Mouse (Mus musculus) limb, embryonic 13.5 days (tissue): ENCODE data around the gene Smim6. TPM values are rescaled to one million over a fixed set of nuclear protein-coding genes. Genes with fewer than 3 reads are reported as not detected.
A peak's percentile ranks its signal among the peaks of the same experiment; 100 is the strongest.

ENCODE experiments used
- ATAC-seq: fragments of 200-750 bp; cut with Nextera tagmentation; 2 replicates; pipeline ENCODE4 v1.8.0; 2017; ENCODE audit warnings: low read depth, moderate number of reproducible peaks, moderate TSS enrichment; ENCODE audit not compliant: low FRiP score
- H3K27ac ChIP-seq: fragments of 300-500 bp; sonication (generic); 2 replicates; pipeline ENCODE4 v1.5.1; 2015; ENCODE audit warnings: inconsistent platforms, mild to moderate bottlenecking, moderate library complexity
- H3K27me3 ChIP-seq: fragments of 300-500 bp; sonication (generic); 2 replicates; pipeline ENCODE4 v1.6.1; 2015; ENCODE audit warnings: mild to moderate bottlenecking, inconsistent platforms
- H3K36me3 ChIP-seq: fragments of 300-500 bp; sonication (generic); 2 replicates; pipeline ENCODE4 v1.6.1; 2015; ENCODE audit warnings: inconsistent platforms, mild to moderate bottlenecking, moderate library complexity
- H3K4me1 ChIP-seq: fragments of 300-500 bp; sonication (generic); 2 replicates; pipeline ENCODE4 v1.6.1; 2015; ENCODE audit warnings: inconsistent platforms
- H3K4me2 ChIP-seq: fragments of 300-500 bp; sonication (generic); replicated peaks from 2 replicates; pipeline ENCODE4 v1.6.1; 2015; ENCODE audit warnings: inconsistent platforms, mild to moderate bottlenecking, moderate library complexity
- H3K4me3 ChIP-seq: fragments of 300-500 bp; sonication (generic); 2 replicates; pipeline ENCODE4 v1.5.1; 2015; ENCODE audit warnings: moderate library complexity, mild to moderate bottlenecking, inconsistent platforms
- H3K9ac ChIP-seq: fragments of 300-500 bp; sonication (generic); 2 replicates; pipeline ENCODE4 v1.6.1; 2015; ENCODE audit warnings: mild to moderate bottlenecking, inconsistent platforms
- H3K9me3 ChIP-seq: fragments of 300-500 bp; sonication (generic); 2 replicates; pipeline ENCODE4 v1.6.1; 2016; ENCODE audit warnings: inconsistent platforms
- WGBS: fragments of 180-500 bp; shearing (Covaris S2); methylation state at CpG from one replicate; pipeline ENCODE4 v1.1.7; 2015; 5-methylcytosine and 5-hydroxymethylcytosine counted together
- polyA plus RNA-seq: library from polyadenylated mRNA; unstranded; fragments of >200 nt; fragmentation: Nextera tagmentation; extraction: Ambion mirVana; gene quantifications from 2 replicates; pipeline ENCODE4 v1.2.1, GENCODE M21; 2015

Gene Smim6
- polyA plus RNA-seq, 1 experiment from 2014 or later = 1.4 TPM

DNA sequence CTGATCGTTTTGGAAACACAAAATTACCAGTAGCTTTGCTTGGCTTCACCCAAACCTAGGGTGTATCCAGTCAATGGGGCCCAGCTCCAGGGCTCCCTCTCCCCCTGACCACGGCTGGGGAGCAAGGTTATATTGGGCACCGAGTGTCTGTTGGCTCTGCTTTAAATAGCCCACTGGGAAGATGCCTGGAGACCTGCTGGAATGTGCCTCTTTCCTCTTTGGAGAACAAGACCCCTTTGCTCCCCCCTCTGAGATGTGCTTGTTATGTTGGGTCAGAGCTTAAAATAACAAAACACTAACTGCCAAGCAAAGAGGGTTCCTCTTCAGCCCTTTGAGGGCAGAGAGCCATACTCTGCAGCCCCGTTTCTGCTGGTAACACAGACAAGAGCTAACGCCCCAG lies 9.6 kb upstream of the Smim6 start:
- Histone ChIP-seq H3K9me3 (no peaks in the 10 kb centered on the region), H3K36me3 (peaks cover 15% of the 10 kb centered on the region), H3K9ac (no peak overlapping the region), H3K27ac (peak overlapping the region; percentile 48; the same call in 1 of the 2 replicates), H3K27me3 (no peaks in the 10 kb centered on the region), H3K4me3 (no peak overlapping the region), H3K4me2 (0 out of 2 replicates have a peak overlapping the region, but pooled peaks have one; percentile 2), H3K4me1 (peaks cover 45% of the 10 kb centered on the region)
- 76% methylated on average over 5 of the region's 5 CpGs for whole genome bisulfite sequencing
- ATAC-seq = no peak

GRCm38 (mm10) chr11:115902831-115903230 lies 9.0 kb upstream of the Smim6 start:
- H3K4me1 ChIP-seq = peaks cover 45% of the 10 kb centered on the region
- peaks cover 10% of the 10 kb centered on the region for H3K36me3 ChIP-seq
- no peaks in the 10 kb centered on the region for H3K27me3 ChIP-seq
- H3K9me3 ChIP-seq = no peaks in the 10 kb centered on the region
- H3K4me3 ChIP-seq = no peak overlapping the region
- no peak overlapping the region for H3K4me2 ChIP-seq
- WGBS = 94% methylated on average over 1 of the region's 1 CpGs
- no peak overlapping the region; the same call in 1 of the 2 replicates for H3K9ac ChIP-seq
- no peak for ATAC-seq
- H3K27ac ChIP-seq = no peak overlapping the region

DNA sequence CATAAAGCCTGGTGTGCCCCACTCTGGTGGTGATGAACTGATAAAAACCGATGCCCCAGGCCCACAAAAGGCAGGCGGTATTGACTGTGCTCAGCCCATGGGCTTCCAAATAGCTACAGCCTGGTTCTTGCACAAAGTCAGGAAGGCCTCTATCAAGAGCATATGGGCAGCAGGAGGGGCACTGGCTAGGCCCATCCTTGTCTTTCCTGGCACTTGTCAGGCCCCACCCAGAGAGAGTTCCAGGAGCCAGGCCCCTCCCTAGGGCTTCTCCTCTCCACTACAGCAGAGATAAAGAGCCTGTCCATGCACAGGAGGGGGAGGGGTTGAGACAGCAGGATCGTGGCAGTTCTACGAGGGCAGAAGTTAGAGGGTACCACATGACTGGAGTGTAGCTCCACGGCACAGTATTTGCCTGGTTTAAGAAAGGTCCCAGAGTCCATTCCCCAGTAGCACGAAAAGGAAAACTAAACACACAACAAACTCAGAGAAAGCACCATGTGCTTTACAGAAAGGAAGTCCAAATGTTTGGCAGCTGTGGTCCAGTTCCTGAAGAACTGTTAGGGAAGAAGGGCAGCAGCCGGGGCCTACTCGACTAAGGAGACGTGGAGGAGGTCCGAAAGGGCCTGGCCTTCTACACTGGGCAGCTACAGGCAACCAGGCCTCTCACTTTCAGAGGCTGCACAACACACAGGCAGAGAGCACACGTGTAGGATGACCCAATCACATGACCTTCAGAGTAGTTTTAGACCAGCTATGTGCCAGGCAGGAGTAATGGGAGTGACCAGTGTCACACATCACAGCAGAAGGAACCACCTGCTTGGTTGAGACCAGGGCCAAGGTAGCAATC lies 8.2 kb upstream of the Smim6 start:
- 68% methylated on average over 11 of the region's 11 CpGs for WGBS
- H3K4me3 ChIP-seq = no peak overlapping the region
- ATAC-seq = no peak
- no peaks in the 10 kb centered on the region for H3K27me3 ChIP-seq
- peaks cover 41% of the 10 kb centered on the region for H3K4me1 ChIP-seq
- H3K36me3 ChIP-seq = peaks cover 15% of the 10 kb centered on the region
- H3K27ac ChIP-seq = peak overlapping the region; percentile 48; the same call in 1 of the 2 replicates
- H3K9ac ChIP-seq = no peak overlapping the region
- H3K4me2 ChIP-seq = 0 out of 2 replicates have a peak overlapping the region, but pooled peaks have one; percentile 5
- no peaks in the 10 kb centered on the region for H3K9me3 ChIP-seq

GRCm38 (mm10) chr11:115904231-115904955 lies 7.4 kb upstream of the Smim6 start:
- peaks cover 15% of the 10 kb centered on the region for H3K36me3 ChIP-seq
- H3K9me3 ChIP-seq = no peaks in the 10 kb centered on the region
- 0 out of 2 replicates have a peak overlapping the region, but pooled peaks have one; percentile 7 for H3K4me2 ChIP-seq
- H3K27me3 ChIP-seq = no peaks in the 10 kb centered on the region
- H3K4me1 ChIP-seq = peaks cover 36% of the 10 kb centered on the region
- ATAC-seq = no peak
- no peak overlapping the region for H3K4me3 ChIP-seq
- WGBS = 78% methylated on average over 8 of the region's 8 CpGs
- H3K27ac ChIP-seq = 0 out of 2 replicates have a peak overlapping the region, but pooled peaks have one; percentile 28
- H3K9ac ChIP-seq = 0 out of 2 replicates have a peak overlapping the region, but pooled peaks have one; percentile 25

- no peaks in the 10 kb centered on the region for H3K9me3 ChIP-seq
- 0 out of 2 replicates have a peak overlapping the region, but pooled peaks have one; percentile 26 for H3K9ac ChIP-seq
- H3K27ac ChIP-seq = peak overlapping the region; percentile 28; the same call in 1 of the 2 replicates
- H3K36me3 ChIP-seq = peaks cover 15% of the 10 kb centered on the region
- no peak for ATAC-seq
- H3K4me1 ChIP-seq = peaks cover 28% of the 10 kb centered on the region
- 63% methylated on average over 16 of the region's 16 CpGs for WGBS
- H3K4me2 ChIP-seq = 0 out of 2 replicates have a peak overlapping the region, but pooled peaks have one; percentile 7
- no peaks in the 10 kb centered on the region for H3K27me3 ChIP-seq
- no peak overlapping the region for H3K4me3 ChIP-seq
Observed at GRCm38 (mm10) chr11:115904956-115905790, 6.6 kb upstream of the Smim6 start.

- Histone ChIP-seq H3K4me3 (no peak overlapping the region), H3K36me3 (peaks cover 16% of the 10 kb centered on the region), H3K27ac (no peak overlapping the region), H3K4me2 (no peak overlapping the region), H3K9ac (no peak overlapping the region), H3K9me3 (no peaks in the 10 kb centered on the region), H3K27me3 (no peaks in the 10 kb centered on the region), H3K4me1 (peaks cover 23% of the 10 kb centered on the region)
- WGBS = 77% methylated on average over 3 of the region's 3 CpGs
- ATAC-seq = no peak
Observed at GRCm38 (mm10) chr11:115906116-115906515, 5.7 kb upstream of the Smim6 start.

GRCm38 (mm10) chr11:115906521-115906920 lies 5.3 kb upstream of the Smim6 start:
- no peak overlapping the region for H3K9ac ChIP-seq
- H3K27me3 ChIP-seq = no peaks in the 10 kb centered on the region
- peaks cover 20% of the 10 kb centered on the region for H3K36me3 ChIP-seq
- no peak overlapping the region for H3K4me2 ChIP-seq
- ATAC-seq = no peak
- no peak overlapping the region for H3K27ac ChIP-seq
- WGBS = 82% methylated on average over 5 of the region's 5 CpGs
- H3K4me1 ChIP-seq = peaks cover 19% of the 10 kb centered on the region
- no peak overlapping the region for H3K4me3 ChIP-seq
- no peaks in the 10 kb centered on the region for H3K9me3 ChIP-seq

GRCm38 (mm10) chr11:115911134-115911561 lies 669 bp upstream of the Smim6 start:
- ATAC-seq = no peak
- Histone ChIP-seq H3K4me3 (no peak overlapping the region), H3K4me1 (no peaks in the 10 kb centered on the region), H3K36me3 (peaks cover 49% of the 10 kb centered on the region), H3K9ac (no peak overlapping the region), H3K9me3 (no peaks in the 10 kb centered on the region), H3K27ac (no peak overlapping the region), H3K27me3 (no peaks in the 10 kb centered on the region), H3K4me2 (no peak overlapping the region)
- WGBS = 88% methylated on average over 5 of the region's 5 CpGs

GRCm38 (mm10) chr11:115916579-115916978 lies 4.8 kb downstream of the Smim6 start:
- Histone ChIP-seq H3K36me3 (peaks cover 53% of the 10 kb centered on the region), H3K9me3 (no peaks in the 10 kb centered on the region), H3K27ac (no peak overlapping the region), H3K27me3 (no peaks in the 10 kb centered on the region), H3K4me2 (no peak overlapping the region), H3K4me1 (no peaks in the 10 kb centered on the region), H3K4me3 (no peak overlapping the region), H3K9ac (no peak overlapping the region)
- ATAC-seq = no peak
- WGBS = 89% methylated on average over 4 of the region's 4 CpGs

- H3K4me2 ChIP-seq = no peak overlapping the region
- ATAC-seq = no peak
- no peaks in the 10 kb centered on the region for H3K9me3 ChIP-seq
- no peak overlapping the region for H3K27ac ChIP-seq
- WGBS = 74% methylated on average over 5 of the region's 5 CpGs
- H3K27me3 ChIP-seq = no peaks in the 10 kb centered on the region
- peaks cover 47% of the 10 kb centered on the region for H3K36me3 ChIP-seq
- H3K4me1 ChIP-seq = no peaks in the 10 kb centered on the region
- H3K9ac ChIP-seq = no peak overlapping the region
- H3K4me3 ChIP-seq = no peak overlapping the region
Observed at GRCm38 (mm10) chr11:115918637-115919036, 6.8 kb downstream of the Smim6 start.

DNA sequence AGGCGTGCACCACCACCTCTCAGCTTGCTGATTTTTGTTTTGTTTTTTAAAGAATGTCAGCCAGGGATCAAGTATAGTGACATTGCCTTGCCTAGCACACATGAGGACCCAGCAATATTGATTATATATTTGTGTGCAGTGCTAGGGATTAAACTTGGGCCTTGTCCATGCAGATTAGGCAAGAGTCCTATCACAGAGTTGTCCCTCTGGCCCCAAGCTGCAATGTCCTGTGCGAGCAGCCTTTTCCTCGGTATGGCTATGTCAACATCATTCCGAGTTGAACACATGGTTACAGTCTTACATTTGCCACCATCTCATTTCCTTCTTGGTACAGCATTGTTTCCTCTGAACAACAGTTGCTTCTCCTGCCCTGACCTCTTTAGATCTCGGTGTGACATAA lies 7.3 kb downstream of the Smim6 start:
- Histone ChIP-seq H3K27me3 (no peaks in the 10 kb centered on the region), H3K36me3 (peaks cover 47% of the 10 kb centered on the region), H3K4me3 (no peak overlapping the region), H3K4me2 (no peak overlapping the region), H3K9me3 (no peaks in the 10 kb centered on the region), H3K27ac (no peak overlapping the region), H3K4me1 (no peaks in the 10 kb centered on the region), H3K9ac (no peak overlapping the region)
- 92% methylated on average over 5 of the region's 5 CpGs for WGBS
- ATAC-seq = no peak
